Mouse (Mus musculus): Measurements from ENCODE around the gene Foxn2. TPM values are rescaled to one million over a fixed set of nuclear protein-coding genes. Genes with fewer than 3 reads are reported as not detected.
"Not testable (repeated sequence)": the region's sequence is repeated elsewhere in the genome, so short reads cannot be mapped to it uniquely, and the experiment has no call there.

Foxn2 gene
- polyA plus RNA-seq, 1 experiment from 2014 or later = 10.7 TPM

- H3K9me3 ChIP-seq (replicated peaks) = no peaks in the 10 kb centered on the region
- peaks cover 63% of the 10 kb centered on the region for H3K4me1 ChIP-seq (replicated peaks)
- ATAC-seq (ENCODE audit: insufficient read depth) = peak; percentile 25
- H3K27ac ChIP-seq (replicated peaks) = peak overlapping the region; percentile 92
- H3K4me2 ChIP-seq = peak overlapping the region; percentile 96
- H3K27me3 ChIP-seq = no peaks in the 10 kb centered on the region
- under 1% methylated on average over 48 of the region's 48 CpGs for WGBS (ENCODE audit: insufficient replicate concordance)
- no peaks in the 10 kb centered on the region for H3K36me3 ChIP-seq (replicated peaks)
- H3K9ac ChIP-seq = peak overlapping the region; percentile 94
- H3K4me3 ChIP-seq (replicated peaks) = peak overlapping the region; percentile 98
Measured at GRCm38 (mm10) chr17:88441432-88442174, 1.1 kb downstream of the Foxn2 start.

GRCm38 (mm10) chr17:88442661-88443060 lies 2.1 kb downstream of the Foxn2 start:
- ATAC-seq (ENCODE audit: insufficient read depth) = no peak
- H3K9me3 ChIP-seq (replicated peaks) = no peaks in the 10 kb centered on the region
- 35% methylated on average over 6 of the region's 6 CpGs for WGBS (ENCODE audit: insufficient replicate concordance)
- H3K4me2 ChIP-seq = peak overlapping the region; percentile 68
- H3K9ac ChIP-seq = peak overlapping the region; percentile 43
- peak overlapping the region; percentile 60 for H3K27ac ChIP-seq (replicated peaks)
- no peaks in the 10 kb centered on the region for H3K36me3 ChIP-seq (replicated peaks)
- H3K4me3 ChIP-seq (replicated peaks) = peak overlapping the region; percentile 42
- peaks cover 63% of the 10 kb centered on the region for H3K4me1 ChIP-seq (replicated peaks)
- no peaks in the 10 kb centered on the region for H3K27me3 ChIP-seq

DNA sequence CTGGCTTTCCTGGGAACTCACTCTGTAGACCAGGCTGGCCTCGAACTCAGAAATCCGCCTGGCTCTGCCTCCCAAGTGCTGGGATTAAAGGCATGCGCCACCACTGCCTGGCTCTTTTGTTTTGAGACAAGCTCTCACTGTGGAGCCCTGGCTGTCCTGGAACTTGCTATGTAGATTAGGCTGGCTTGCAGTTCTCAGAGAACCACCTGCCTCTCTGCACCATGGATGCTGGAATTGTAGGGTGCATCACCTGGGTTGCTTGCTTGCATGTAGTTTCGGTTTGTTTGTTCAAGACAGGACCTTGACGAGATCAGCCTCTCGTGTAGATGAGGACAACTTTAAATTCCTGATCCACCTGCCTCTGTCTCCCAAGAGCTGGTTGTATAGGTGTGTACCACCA lies 2.7 kb downstream of the Foxn2 start:
- H3K9me3 ChIP-seq (replicated peaks) = no peaks in the 10 kb centered on the region
- H3K4me2 ChIP-seq = peak overlapping the region; percentile 68
- 68% methylated on average over 6 of the region's 6 CpGs for WGBS (ENCODE audit: insufficient replicate concordance)
- no peaks in the 10 kb centered on the region for H3K27me3 ChIP-seq
- peaks cover 62% of the 10 kb centered on the region for H3K4me1 ChIP-seq (replicated peaks)
- H3K4me3 ChIP-seq (replicated peaks) = peak overlapping the region; percentile 42
- no peaks in the 10 kb centered on the region for H3K36me3 ChIP-seq (replicated peaks)
- no peak for ATAC-seq (ENCODE audit: insufficient read depth)
- peak overlapping the region; percentile 60 for H3K27ac ChIP-seq (replicated peaks)
- H3K9ac ChIP-seq = peak overlapping the region; percentile 43

DNA sequence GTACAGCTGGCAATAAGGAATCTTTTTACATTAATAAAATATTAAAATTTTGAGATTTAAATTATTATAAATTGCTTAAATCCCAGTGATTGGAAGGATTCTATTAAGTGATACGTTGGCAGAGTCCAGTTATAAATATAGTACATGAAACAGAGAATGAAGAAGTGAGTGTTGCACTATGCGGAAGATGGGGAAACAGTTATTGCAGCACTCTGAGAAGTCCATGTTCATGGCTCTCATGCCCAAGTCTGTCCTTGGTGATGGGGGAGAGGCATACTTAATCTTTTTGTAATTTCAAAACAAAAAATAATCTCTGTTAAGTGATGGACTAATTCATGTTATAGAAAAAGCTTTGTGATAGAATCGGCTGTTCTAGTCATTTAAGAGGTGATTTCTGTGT lies 17.6 kb downstream of the Foxn2 start:
- Histone ChIP-seq H3K4me1 (replicated peaks) (peaks cover 33% of the 10 kb centered on the region), H3K4me3 (replicated peaks) (no peak overlapping the region), H3K4me2 (no peak overlapping the region), H3K27ac (replicated peaks) (no peak overlapping the region), H3K36me3 (replicated peaks) (0 out of 2 replicates have a peak, but pooled peaks cover 6% of the 10 kb centered on the region), H3K9me3 (replicated peaks) (no peaks in the 10 kb centered on the region), H3K9ac (no peak overlapping the region), H3K27me3 (no peaks in the 10 kb centered on the region)
- WGBS (ENCODE audit: insufficient replicate concordance) = 82% methylated on average over 3 of the region's 3 CpGs
- no peak for ATAC-seq (ENCODE audit: insufficient read depth)

DNA sequence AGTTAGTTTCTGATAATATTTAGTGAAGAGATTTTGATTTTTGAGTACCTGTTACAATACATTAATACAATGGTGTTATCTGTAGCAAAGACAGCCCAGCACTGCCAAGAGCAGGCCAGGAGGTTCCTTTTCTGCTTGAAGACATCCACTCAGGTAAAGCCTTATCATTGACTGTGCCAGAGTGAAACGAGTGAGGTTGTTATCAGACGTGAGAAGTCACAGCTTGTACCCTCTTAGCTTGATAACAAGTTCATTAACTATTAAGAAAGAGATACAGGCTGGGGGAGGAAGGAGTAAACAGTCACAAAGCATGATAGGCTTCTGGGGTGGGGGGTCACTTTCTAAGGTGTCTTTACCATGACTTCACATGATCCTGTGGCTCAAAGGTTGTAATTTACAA lies 19.0 kb downstream of the Foxn2 start:
- peak overlapping the region; percentile 86 for H3K27ac ChIP-seq (replicated peaks)
- 0 out of 2 replicates have a peak overlapping the region, but pooled peaks have one; percentile 1 for H3K4me3 ChIP-seq (replicated peaks)
- 1% methylated on average over 2 of the region's 2 CpGs for WGBS (ENCODE audit: insufficient replicate concordance)
- peak overlapping the region; percentile 15; the same call in 1 of the 2 replicates for H3K9ac ChIP-seq
- H3K9me3 ChIP-seq (replicated peaks) = no peaks in the 10 kb centered on the region
- H3K4me1 ChIP-seq (replicated peaks) = peaks cover 41% of the 10 kb centered on the region
- ATAC-seq (ENCODE audit: insufficient read depth) = peak; percentile 91
- peak overlapping the region; percentile 35 for H3K4me2 ChIP-seq
- H3K27me3 ChIP-seq = no peaks in the 10 kb centered on the region
- 0 out of 2 replicates have a peak, but pooled peaks cover 10% of the 10 kb centered on the region for H3K36me3 ChIP-seq (replicated peaks)

- Histone ChIP-seq H3K27ac (replicated peaks) (peak overlapping the region; percentile 86), H3K4me2 (peak overlapping the region; percentile 35), H3K9ac (peak overlapping the region; percentile 15; the same call in 1 of the 2 replicates), H3K9me3 (replicated peaks) (no peaks in the 10 kb centered on the region), H3K4me1 (replicated peaks) (peaks cover 46% of the 10 kb centered on the region), H3K27me3 (no peaks in the 10 kb centered on the region), H3K36me3 (replicated peaks) (0 out of 2 replicates have a peak, but pooled peaks cover 10% of the 10 kb centered on the region), H3K4me3 (replicated peaks) (0 out of 2 replicates have a peak overlapping the region, but pooled peaks have one; percentile 1)
- WGBS (ENCODE audit: insufficient replicate concordance) = 24% methylated on average over 7 of the region's 7 CpGs
- peak; percentile 67 for ATAC-seq (ENCODE audit: insufficient read depth)
Measured at GRCm38 (mm10) chr17:88459916-88460901, 19.7 kb downstream of the Foxn2 start.

GRCm38 (mm10) chr17:88462658-88463057 lies 22.1 kb downstream of the Foxn2 start:
- WGBS (ENCODE audit: insufficient replicate concordance) = 55% methylated on average over 5 of the region's 5 CpGs
- H3K27me3 ChIP-seq = no peaks in the 10 kb centered on the region
- peaks cover 15% of the 10 kb centered on the region for H3K36me3 ChIP-seq (replicated peaks)
- peak overlapping the region; percentile 31 for H3K27ac ChIP-seq (replicated peaks)
- H3K4me3 ChIP-seq (replicated peaks) = no peak overlapping the region
- no peak overlapping the region; the same call in 1 of the 2 replicates for H3K4me2 ChIP-seq
- H3K9ac ChIP-seq = no peak overlapping the region
- H3K9me3 ChIP-seq (replicated peaks) = no peaks in the 10 kb centered on the region
- no peak for ATAC-seq (ENCODE audit: insufficient read depth)
- H3K4me1 ChIP-seq (replicated peaks) = peaks cover 69% of the 10 kb centered on the region

GRCm38 (mm10) chr17:88466591-88466990 lies 26.1 kb downstream of the Foxn2 start:
- peak overlapping the region; percentile 51 for H3K4me2 ChIP-seq
- no peaks in the 10 kb centered on the region for H3K9me3 ChIP-seq (replicated peaks)
- peaks cover 44% of the 10 kb centered on the region for H3K36me3 ChIP-seq (replicated peaks)
- WGBS (ENCODE audit: insufficient replicate concordance) = 15% methylated on average over 1 of the region's 1 CpGs
- no peaks in the 10 kb centered on the region for H3K27me3 ChIP-seq
- peak overlapping the region; percentile 85 for H3K27ac ChIP-seq (replicated peaks)
- H3K4me3 ChIP-seq (replicated peaks) = 0 out of 2 replicates have a peak overlapping the region, but pooled peaks have one; percentile 8
- peaks cover 52% of the 10 kb centered on the region for H3K4me1 ChIP-seq (replicated peaks)
- ATAC-seq (ENCODE audit: insufficient read depth) = peak; percentile 95
- H3K9ac ChIP-seq = peak overlapping the region; percentile 27; the same call in 1 of the 2 replicates

DNA sequence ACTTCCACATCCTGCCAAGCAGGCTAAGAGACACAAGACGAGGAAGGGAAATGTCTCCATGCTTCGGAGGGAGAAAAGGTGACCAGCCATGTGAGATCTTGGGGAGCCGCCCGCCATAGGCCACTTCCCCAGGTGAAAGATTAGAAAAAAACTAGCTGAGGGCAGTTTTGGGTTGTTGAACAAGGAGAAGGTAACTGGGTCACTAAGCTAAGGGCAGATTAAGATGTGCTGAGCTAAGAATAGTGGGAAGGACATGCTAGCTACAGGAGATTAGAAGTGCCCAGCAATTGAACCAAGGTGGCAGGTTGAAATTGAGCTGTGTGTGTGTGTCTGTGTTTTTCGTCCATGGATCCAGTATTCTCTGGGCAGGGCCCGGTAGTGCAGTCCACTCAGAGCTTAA lies 27.2 kb downstream of the Foxn2 start:
- ATAC-seq (ENCODE audit: insufficient read depth) = no peak
- Histone ChIP-seq H3K27ac (replicated peaks) (peak overlapping the region; percentile 85; the same call in 1 of the 2 replicates), H3K4me3 (replicated peaks) (no peak overlapping the region), H3K4me1 (replicated peaks) (peaks cover 47% of the 10 kb centered on the region), H3K36me3 (replicated peaks) (peaks cover 48% of the 10 kb centered on the region), H3K27me3 (no peaks in the 10 kb centered on the region), H3K9me3 (replicated peaks) (no peaks in the 10 kb centered on the region), H3K4me2 (no peak overlapping the region), H3K9ac (no peak overlapping the region)
- WGBS (ENCODE audit: insufficient replicate concordance) = 79% methylated on average over 6 of the region's 6 CpGs

DNA sequence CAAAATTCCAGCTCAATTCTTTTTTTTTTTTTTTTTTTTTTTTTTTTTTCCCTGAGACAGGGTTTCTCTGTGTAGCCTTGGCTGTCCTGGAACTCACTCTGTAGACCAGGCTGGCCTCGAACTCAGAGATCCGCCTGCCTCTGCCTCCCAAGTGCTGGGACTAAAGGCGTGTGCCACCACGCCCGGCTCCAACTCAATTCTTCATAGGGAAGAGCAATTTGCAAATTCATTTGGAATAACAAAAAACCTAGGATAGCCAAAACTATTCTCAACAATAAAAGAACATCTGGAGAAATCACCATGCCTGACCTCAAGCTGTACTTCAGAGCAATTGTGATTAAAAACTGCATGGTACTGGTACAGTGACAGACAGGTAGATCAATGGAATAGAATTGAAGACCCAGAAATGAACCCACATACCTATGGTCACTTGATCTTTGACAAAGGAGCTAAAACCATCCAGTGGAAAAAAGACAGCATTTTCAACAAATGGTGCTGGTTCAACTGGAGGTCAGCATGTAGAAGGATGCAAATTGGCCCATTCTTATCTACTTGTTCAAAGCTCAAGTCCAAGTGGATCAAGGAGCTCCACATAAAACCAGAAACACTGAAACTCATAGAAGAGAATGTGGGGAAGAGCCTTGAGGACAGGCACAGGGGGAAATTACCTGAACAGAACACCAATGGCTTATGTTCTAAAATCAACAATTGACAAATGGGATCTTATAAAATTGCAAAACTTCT lies 28.3 kb downstream of the Foxn2 start:
- ATAC-seq (ENCODE audit: insufficient read depth); H3K4me3 ChIP-seq (replicated peaks); H3K9ac ChIP-seq; H3K9me3 ChIP-seq (replicated peaks); H3K27me3 ChIP-seq; H3K27ac ChIP-seq (replicated peaks); H3K4me2 ChIP-seq: not testable (repeated sequence)
- 97% methylated on average over 5 of the region's 5 CpGs for WGBS (ENCODE audit: insufficient replicate concordance)
- H3K4me1 ChIP-seq (replicated peaks) = peaks cover 37% of the 10 kb centered on the region
- peaks cover 42% of the 10 kb centered on the region for H3K36me3 ChIP-seq (replicated peaks)

Measured in liver, embryonic 15.5 days (tissue).